Mouse (Mus musculus) megakaryocyte, embryonic 14.5 days (primary cell): ENCODE results near the gene 6030452D12Rik.

ENCODE experiments used
- FLI1 ChIP-seq: IDR thresholded peaks from 2 replicates; pipeline ENCODE4 v1.6.1; 2012; ENCODE audit warnings: low read length, inconsistent platforms, mixed read lengths
- GATA1 ChIP-seq: IDR thresholded peaks from 3 replicates; pipeline ENCODE4 v1.6.1; 2012; ENCODE audit warnings: mixed read lengths, low read length, inconsistent platforms, borderline replicate concordance

- TF ChIP-seq GATA1, result no peak
- no peak for TF ChIP-seq FLI1
These were observed 48.8 kb upstream of the 6030452D12Rik start for GRCm38 (mm10) chr8:106451301-106452085.
